Mouse (Mus musculus) embryonic facial prominence, embryonic 10.5 days (tissue): ENCODE results near the gene Prss57. TPM values are rescaled to one million over a fixed set of nuclear protein-coding genes. Genes with fewer than 3 reads are reported as not detected.
A peak's percentile ranks its signal among the peaks of the same experiment; 100 is the strongest.

Source experiments
- DNase-seq: peaks from one replicate; pipeline ENCODE4 v3.0.0-alpha.2; 2017; ENCODE audit warnings: low spot score
- H3K27ac ChIP-seq: fragments of 300-500 bp; sonication (generic); replicated peaks from 2 replicates; pipeline ENCODE4 v1.5.1; 2016; ENCODE audit warnings: mild to moderate bottlenecking
- H3K27me3 ChIP-seq: fragments of 300-500 bp; sonication (generic); replicated peaks from 2 replicates; pipeline ENCODE4 v1.6.1; 2016; ENCODE audit warnings: low read depth, mild to moderate bottlenecking; ENCODE audit not compliant: poor library complexity, severe bottlenecking
- H3K36me3 ChIP-seq: fragments of 300-500 bp; sonication (generic); replicated peaks from 2 replicates; pipeline ENCODE4 v1.6.1; 2016; ENCODE audit warnings: mild to moderate bottlenecking, moderate library complexity
- H3K4me1 ChIP-seq: fragments of 300-500 bp; sonication (generic); 2 replicates; pipeline ENCODE4 v1.6.1; 2016
- H3K4me3 ChIP-seq: fragments of 300-500 bp; sonication (generic); 2 replicates; pipeline ENCODE4 v1.5.1; 2016; ENCODE audit warnings: mild to moderate bottlenecking, moderate library complexity
- H3K9me3 ChIP-seq: fragments of 300-500 bp; sonication (generic); 2 replicates; pipeline ENCODE4 v1.6.1; 2016; ENCODE audit warnings: mild to moderate bottlenecking
- WGBS: fragments of 180-500 bp; shearing (Covaris S2); methylation state at CpG from one replicate; pipeline ENCODE4 v1.1.7; 2016; 5-methylcytosine and 5-hydroxymethylcytosine counted together
- polyA plus RNA-seq: library from polyadenylated mRNA; unstranded; fragments of >200 nt; fragmentation: Nextera tagmentation; extraction: Ambion mirVana; gene quantifications from 2 replicates; pipeline ENCODE4 v1.2.1, GENCODE M21; 2016

The Prss57 gene
- polyA plus RNA-seq, 1 experiment from 2014 or later = not detected

DNA sequence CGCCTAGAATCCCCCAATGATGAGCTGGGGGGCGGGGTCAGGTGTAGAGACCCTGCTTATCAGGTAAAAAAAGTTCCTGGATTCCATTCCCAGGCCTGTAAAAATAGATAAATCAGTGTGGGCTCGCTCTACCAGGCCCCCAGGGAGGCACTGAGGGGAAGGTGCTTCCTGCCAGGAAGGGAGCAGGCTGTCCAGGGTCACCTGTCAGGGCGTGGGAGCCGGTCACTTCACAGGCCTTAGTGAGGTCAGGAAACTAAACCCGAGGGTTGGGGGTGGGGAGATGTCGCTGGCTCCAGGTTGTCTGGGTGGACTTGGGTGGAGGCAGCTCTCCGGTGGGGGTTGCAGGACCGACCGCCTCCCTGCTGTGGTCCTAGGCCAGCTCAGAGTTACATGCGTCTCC is 14.9 kb upstream of the Prss57 start:
- Histone ChIP-seq H3K4me1 (peaks cover 71% of the 10 kb centered on the region), H3K36me3 (peaks cover 48% of the 10 kb centered on the region), H3K9me3 (no peaks in the 10 kb centered on the region), H3K27me3 (no peaks in the 10 kb centered on the region), H3K27ac (peak overlapping the region; percentile 87), H3K4me3 (peak overlapping the region; percentile 16; the same call in 1 of the 2 replicates)
- WGBS = 56% methylated on average over 11 of the region's 11 CpGs
- DNase-seq = no peak

DNA sequence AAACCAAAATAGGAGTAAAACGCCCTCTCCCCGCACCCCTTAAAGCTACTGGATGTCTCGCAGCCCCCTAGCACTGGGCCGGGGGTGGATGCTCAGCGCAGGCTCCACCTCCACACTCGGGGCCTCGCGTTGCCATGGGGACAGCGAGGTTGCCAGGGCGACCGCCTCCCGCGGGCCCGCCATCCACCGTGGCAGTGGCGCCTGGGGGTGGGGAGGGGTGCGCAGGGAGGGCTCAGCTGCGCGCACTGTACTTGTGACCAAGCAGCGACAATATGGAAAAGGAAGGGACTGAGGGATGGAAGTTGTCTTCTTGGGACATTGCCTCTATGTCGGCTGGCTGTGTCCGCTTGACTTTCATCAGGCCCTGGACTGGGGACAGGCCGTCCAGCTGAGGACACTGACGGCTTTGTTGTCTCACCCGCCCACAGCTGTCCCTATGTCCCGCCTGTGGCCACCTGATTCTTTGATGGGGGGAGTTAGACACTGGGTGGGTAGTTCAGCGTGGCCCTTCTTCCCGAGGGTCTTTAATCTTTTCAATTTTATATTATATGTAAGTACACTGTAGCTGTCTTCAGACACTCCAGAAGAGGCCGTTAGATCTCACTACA is 13.1 kb upstream of the Prss57 start:
- Histone ChIP-seq H3K4me3 (peak overlapping the region; percentile 51), H3K27ac (peak overlapping the region; percentile 87), H3K27me3 (no peaks in the 10 kb centered on the region), H3K9me3 (no peaks in the 10 kb centered on the region), H3K4me1 (peaks cover 74% of the 10 kb centered on the region), H3K36me3 (peaks cover 50% of the 10 kb centered on the region)
- peak; percentile 94 for DNase-seq
- 7% methylated on average over 29 of the region's 29 CpGs for WGBS

DNA sequence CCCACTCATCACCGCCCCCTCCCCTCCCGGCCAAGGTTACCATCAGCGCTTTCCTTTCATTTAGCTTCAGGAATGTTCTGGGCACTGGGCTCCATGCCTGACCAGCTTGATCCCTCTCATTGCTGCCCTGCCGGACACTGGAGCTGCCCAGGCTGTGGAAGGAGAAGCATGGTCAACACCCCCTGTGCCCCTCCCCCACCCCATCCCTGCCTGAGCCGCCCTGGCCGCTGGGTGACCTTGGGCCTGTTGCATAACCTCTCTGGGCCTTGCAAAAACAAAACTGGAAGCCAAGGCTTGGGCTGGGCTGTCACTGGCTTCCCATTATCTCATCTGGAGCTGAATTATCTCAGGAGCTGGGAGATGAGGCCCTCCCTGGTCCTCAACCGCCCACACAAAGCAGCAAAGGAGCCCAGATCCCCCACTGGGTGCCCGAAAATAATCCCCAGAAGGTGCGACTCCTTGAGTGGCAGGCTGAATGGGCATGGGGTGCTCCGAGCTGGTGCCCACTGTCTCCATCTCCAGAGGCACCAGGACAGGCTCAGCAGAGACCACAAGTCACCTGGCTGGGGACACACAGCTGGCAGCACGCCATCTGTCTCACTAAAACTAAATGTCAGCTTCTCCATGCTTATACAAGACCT is 11.7 kb upstream of the Prss57 start:
- peak; percentile 52 for DNase-seq
- H3K27ac ChIP-seq = peak overlapping the region; percentile 87

DNA sequence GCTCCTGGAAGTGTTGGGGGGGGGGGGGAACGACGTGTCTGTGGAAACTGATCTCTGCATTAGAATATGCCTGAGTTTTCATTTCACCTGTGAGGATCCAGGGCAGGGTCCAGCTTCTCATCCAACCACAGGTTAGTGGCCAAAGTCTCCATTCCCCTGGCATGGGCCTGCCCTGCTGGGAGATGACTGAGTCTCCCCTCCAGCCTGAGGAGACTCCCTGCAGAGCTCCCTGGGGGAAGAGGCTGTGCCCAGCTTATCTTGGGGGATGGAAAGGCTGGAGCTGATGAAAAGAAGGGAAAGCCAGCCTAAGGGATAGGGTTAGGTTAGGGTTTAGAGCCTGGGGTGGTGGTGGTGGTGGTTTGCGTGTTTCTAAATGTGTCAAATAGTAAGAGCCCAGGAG is 11.1 kb upstream of the Prss57 start:
- peaks cover 77% of the 10 kb centered on the region for H3K4me1 ChIP-seq
- 28% methylated on average over 3 of the region's 3 CpGs for WGBS
- no peaks in the 10 kb centered on the region for H3K9me3 ChIP-seq
- no peak for DNase-seq
- peaks cover 34% of the 10 kb centered on the region for H3K36me3 ChIP-seq
- H3K27me3 ChIP-seq = no peaks in the 10 kb centered on the region
- H3K27ac ChIP-seq = peak overlapping the region; percentile 87
- peak overlapping the region; percentile 51; the same call in 1 of the 2 replicates for H3K4me3 ChIP-seq

More for the DNA sequence above, 11.7 kb upstream of the Prss57 start:
- H3K36me3 ChIP-seq = peaks cover 37% of the 10 kb centered on the region
- no peaks in the 10 kb centered on the region for H3K27me3 ChIP-seq
- H3K9me3 ChIP-seq = no peaks in the 10 kb centered on the region
- 43% methylated on average over 11 of the region's 11 CpGs for WGBS
- H3K4me3 ChIP-seq = peak overlapping the region; percentile 51
- peaks cover 77% of the 10 kb centered on the region for H3K4me1 ChIP-seq

DNA sequence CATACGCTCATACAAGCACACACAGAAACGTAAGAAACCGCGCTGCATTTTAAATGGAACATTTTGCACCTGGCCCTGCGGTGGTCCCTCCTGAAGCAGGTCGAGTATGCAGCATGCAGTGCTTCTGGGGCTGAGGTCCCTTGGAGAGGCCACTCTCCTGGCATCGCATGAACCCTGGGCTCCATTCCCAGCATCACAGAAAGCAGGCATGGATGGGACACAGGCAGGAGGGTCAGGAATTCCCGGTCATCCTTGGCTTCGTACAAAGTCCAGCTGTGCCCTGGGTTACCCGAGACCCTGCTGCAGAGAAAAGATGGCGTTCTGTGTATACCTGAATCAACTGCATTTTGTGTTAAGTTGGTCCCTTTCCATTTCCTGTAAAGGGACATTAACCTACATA is 9.7 kb upstream of the Prss57 start:
- peaks cover 35% of the 10 kb centered on the region for H3K36me3 ChIP-seq
- H3K4me1 ChIP-seq = peaks cover 69% of the 10 kb centered on the region
- no peaks in the 10 kb centered on the region for H3K27me3 ChIP-seq
- WGBS = 87% methylated on average over 11 of the region's 11 CpGs
- DNase-seq = no peak
- no peak overlapping the region for H3K27ac ChIP-seq
- H3K9me3 ChIP-seq = no peaks in the 10 kb centered on the region
- H3K4me3 ChIP-seq = no peak overlapping the region

DNA sequence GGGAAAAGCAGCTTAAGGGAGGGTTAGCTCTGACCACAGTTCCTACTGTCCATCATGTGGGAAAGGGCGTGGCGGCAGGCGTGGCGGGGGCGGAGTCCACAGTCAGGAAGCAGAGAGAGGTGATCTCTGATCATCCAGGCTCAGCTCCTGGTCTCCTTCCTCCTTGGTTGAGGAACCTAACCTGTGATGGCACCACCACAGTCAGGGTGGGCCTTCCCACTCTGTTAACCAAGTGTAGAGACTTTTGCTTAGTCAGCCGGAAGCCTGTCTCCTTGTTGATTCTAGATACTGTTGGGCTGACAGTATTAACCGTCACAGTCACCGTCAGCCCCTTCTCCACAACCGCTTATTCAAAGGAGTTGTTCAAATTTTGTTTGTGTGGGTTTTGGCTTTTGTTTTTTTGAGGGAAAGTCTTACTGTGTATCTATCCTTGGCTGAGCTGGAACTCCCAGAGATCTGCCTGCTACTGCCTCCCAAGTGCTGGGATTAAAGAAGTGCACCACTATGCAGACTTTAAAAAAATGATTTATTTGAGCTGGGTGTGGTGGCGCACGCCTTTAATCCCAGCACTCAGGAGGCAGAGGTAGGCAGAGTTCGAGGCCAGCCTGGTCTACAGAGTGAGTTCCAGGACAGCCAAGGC is 7.6 kb upstream of the Prss57 start:
- WGBS = 92% methylated on average over 12 of the region's 12 CpGs
- Histone ChIP-seq H3K9me3 (no peaks in the 10 kb centered on the region), H3K27ac (no peak overlapping the region), H3K4me3 (no peak overlapping the region), H3K4me1 (peaks cover 67% of the 10 kb centered on the region), H3K27me3 (no peaks in the 10 kb centered on the region), H3K36me3 (peaks cover 40% of the 10 kb centered on the region)
- no peak for DNase-seq

DNA sequence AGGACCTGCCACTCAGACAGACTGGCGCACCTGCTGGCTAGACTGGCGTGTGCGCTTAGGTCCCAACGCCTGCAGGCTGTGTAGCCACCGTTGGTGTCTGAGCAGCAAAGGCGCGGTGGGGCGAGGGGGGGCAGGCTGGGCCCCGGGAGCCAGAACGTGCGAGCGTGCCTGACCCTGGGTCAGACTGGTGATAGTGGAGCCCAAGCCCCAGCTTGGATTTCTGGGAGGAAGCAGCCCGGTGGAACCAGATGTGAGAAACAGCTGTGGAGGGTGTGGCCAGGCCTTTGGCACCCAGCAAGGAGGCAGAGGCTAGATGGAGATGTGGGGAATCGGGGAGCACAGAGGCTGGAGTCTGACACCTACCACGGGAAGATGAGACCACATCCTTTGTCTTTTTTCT is 6.6 kb upstream of the Prss57 start:
- 0 out of 2 replicates have a peak overlapping the region, but pooled peaks have one; percentile 20 for H3K4me3 ChIP-seq
- peaks cover 63% of the 10 kb centered on the region for H3K4me1 ChIP-seq
- H3K27me3 ChIP-seq = no peaks in the 10 kb centered on the region
- no peaks in the 10 kb centered on the region for H3K9me3 ChIP-seq
- 48% methylated on average over 15 of the region's 15 CpGs for whole genome bisulfite sequencing
- peak overlapping the region; percentile 51; the same call in 1 of the 2 replicates for H3K27ac ChIP-seq
- peaks cover 37% of the 10 kb centered on the region for H3K36me3 ChIP-seq
- DNase-seq = peak; percentile 44

DNA sequence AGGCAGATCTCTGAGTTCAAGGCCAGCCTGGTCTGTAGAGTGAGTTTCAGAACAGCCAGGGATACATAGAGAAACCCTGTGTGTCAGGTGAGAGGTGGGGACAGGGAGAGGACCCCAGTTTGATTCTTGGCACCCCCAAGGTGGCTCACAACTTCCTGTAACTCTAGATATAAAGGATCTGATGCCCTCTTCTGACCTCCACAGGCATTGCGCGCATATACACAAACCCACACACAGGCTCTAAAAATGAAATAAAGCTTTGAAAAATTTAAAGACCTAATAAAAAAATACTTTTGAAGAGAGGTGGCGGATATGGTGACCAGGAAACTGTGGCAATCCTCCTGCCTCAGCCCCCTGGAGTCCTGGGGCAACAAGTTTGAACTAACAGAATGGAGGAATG is 5.1 kb upstream of the Prss57 start:
- no peak overlapping the region for H3K27ac ChIP-seq
- WGBS = 97% methylated on average over 3 of the region's 3 CpGs
- peaks cover 33% of the 10 kb centered on the region for H3K36me3 ChIP-seq
- H3K27me3 ChIP-seq = no peaks in the 10 kb centered on the region
- H3K4me1 ChIP-seq = peaks cover 51% of the 10 kb centered on the region
- no peaks in the 10 kb centered on the region for H3K9me3 ChIP-seq
- H3K4me3 ChIP-seq = peak overlapping the region; percentile 11; the same call in 1 of the 2 replicates
- no peak for DNase-seq

DNA sequence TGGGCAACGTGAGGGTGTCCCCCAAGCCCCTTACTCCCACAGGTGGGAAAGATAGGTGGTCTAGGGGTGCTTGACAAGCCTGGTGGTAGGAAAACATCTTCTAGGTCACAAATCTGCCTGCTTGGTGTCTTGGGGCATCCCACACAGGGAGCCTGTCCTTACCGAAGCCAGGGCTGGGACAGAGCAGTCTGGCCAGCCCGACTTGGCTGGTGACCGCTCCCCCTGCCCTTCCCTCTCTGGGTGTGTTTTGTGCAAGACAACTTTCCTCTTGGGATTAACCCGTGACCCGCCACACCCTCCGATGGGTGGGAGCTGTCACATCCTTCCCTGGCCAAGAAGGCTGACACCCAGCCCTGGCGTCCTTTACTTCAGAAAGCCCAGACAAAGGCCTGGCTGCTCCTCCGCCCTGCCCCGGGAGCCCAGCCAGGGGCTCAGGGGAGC is 3.8 kb upstream of the Prss57 start:
- H3K36me3 ChIP-seq = peaks cover 21% of the 10 kb centered on the region
- H3K9me3 ChIP-seq = no peaks in the 10 kb centered on the region
- DNase-seq = peak; percentile 46
- 7% methylated on average over 10 of the region's 10 CpGs for WGBS
- no peaks in the 10 kb centered on the region; the same call in 1 of the 2 replicates for H3K27me3 ChIP-seq
- peak overlapping the region; percentile 95 for H3K4me3 ChIP-seq
- H3K4me1 ChIP-seq = peaks cover 51% of the 10 kb centered on the region
- H3K27ac ChIP-seq = peak overlapping the region; percentile 97

DNA sequence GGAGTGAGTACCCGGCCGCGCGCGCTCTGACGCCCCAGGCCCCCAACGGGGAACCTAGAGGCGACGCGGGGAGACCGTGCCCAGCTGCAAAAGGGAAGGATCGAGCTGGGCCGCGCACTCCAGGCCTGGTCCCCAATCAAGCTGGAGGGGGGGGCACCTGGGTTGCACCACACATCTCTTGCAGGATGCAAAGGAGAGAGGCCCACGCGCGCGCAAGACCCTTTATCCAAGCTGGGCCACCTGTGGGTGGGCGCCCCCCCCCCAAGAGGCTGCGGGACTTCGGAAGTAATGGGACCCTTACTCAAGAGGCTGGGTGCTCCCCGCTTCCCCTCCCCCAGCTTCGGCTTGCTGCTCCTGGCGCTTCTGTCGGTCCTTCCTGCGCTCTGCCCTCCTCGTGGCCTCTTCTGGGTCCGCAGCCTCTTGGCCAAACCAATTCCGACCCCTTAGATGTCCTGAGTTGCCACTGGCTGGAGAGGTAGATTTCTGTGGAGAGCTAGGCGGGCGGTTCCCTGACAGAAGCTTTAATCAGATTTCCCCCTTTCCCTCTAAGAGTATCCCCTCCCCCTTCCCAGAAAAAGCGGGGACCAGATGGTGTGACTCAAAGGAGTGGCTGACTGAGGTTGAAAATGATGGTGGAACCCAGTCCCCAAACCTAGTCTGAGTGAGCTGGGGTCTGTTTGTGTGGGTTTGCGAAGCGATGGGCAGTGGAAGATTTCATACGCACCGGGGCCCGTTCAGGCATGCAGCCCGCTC is 3.2 kb upstream of the Prss57 start:
- WGBS = 3% methylated on average over 37 of the region's 38 CpGs
- H3K4me1 ChIP-seq = peaks cover 52% of the 10 kb centered on the region
- H3K27me3 ChIP-seq = no peaks in the 10 kb centered on the region; the same call in 1 of the 2 replicates
- H3K27ac ChIP-seq = peak overlapping the region; percentile 97
- H3K4me3 ChIP-seq = peak overlapping the region; percentile 95
- peak; percentile 67 for DNase-seq
- H3K9me3 ChIP-seq = no peaks in the 10 kb centered on the region
- peaks cover 16% of the 10 kb centered on the region for H3K36me3 ChIP-seq

DNA sequence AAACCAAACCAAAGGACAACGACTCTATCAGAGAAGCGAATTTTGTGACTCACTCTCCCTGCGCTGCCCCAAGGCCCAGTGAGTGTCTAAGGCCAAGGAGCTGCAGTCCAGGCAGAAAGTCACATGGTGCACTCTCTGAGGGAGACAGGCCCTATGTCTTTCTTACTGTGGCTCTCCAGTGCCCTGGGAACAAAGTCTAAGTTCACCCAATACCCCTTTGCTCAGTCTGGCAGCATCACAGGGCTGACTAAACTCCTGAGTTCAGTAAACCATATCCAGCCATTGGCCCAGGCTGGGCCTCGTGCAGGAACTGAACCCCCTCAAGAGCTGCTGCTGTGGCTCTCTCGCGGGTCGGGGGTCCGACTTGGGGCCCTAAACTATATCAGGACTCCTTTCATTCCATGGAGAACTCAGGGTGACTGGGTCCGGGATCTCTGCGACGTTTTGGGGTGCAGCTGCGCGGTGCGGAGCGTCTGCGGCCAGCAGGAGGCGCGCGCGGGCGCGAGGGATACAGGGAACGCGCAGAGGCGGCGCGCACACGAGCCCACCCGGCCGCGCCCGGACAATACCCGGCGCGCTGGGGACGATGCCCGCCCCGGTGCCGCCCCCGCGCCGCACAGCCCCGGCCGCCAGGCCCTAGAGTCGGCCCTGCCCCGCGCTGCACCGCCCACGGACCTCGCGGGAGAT is 2.4 kb upstream of the Prss57 start, which contains the start of gene Palm:
TSS of gene Palm (plus strand) at position 522 of the 687 bp plus-strand sequence.
- Histone ChIP-seq H3K27me3 (no peaks in the 10 kb centered on the region; the same call in 1 of the 2 replicates), H3K4me3 (peak within 1 kb of the TSS; percentile 95), H3K4me1 (peaks cover 50% of the 10 kb centered on the region), H3K36me3 (peaks cover 15% of the 10 kb centered on the region), H3K9me3 (no peaks in the 10 kb centered on the region), H3K27ac (peak within 1 kb of the TSS; percentile 97)
- DNase-seq = peak; percentile 86
- WGBS = 5% methylated on average over 51 of the region's 51 CpGs
